Mouse (Mus musculus) CH12.LX (cell line): ENCODE results near the gene Bscl2.

Experiments used
- BHLHE40 ChIP-seq: IDR thresholded peaks from 2 replicates; pipeline ENCODE4 v1.6.1; 2011; ENCODE audit warnings: mild to moderate bottlenecking, low read depth, low read length, improper control_type of control experiment
- POLR2A ChIP-seq: IDR thresholded peaks from 2 replicates; pipeline ENCODE4 v1.6.1; 2011; ENCODE audit warnings: low read depth, mild to moderate bottlenecking, improper control_type of control experiment, low read length
- RCOR1 ChIP-seq: conservative IDR thresholded peaks from 2 replicates; pipeline ENCODE4 v1.6.1; 2012; ENCODE audit warnings: low read depth, mild to moderate bottlenecking, inconsistent platforms, low read length, improper control_type of control experiment

DNA sequence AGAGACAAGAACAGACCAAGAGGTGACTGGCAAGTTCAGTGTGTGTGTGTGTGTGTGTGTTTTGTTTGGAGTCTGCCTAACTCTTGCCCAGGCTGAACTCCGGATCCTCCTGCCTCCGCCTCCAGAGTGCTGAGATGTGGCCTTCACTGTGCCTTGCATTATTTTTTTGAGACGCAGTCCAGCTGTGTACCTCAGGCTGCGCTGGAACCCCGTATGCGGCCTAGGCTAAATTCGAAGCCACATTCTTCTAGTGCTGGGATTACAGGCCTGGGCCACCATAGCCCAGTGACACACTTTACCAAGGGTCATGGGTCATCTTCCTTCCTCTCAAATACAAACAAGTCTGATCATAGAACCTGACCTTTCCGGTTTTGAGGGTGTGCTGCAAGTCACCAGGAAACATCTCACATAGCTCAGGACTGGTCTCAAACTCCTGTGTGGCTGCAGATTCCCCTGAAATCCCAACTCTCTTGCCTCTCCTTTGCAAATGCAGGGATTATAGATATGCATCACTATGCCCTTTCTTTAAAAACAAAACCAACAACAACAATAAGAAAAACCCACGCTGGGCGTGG is 35.1 kb downstream of the Bscl2 start:
- TF ChIP-seq POLR2A (no peak), BHLHE40 (no peak), RCOR1 (no peak)
